Comparison of ENCODE assay signal across 8 mouse cellular contexts in genomic region chr5:44101231-44102110, GRCm38 (mm10). TPM values are rescaled to one million over a fixed set of nuclear protein-coding genes. Genes with fewer than 3 reads are reported as not detected.
DNase-seq lines count a peak whose midpoint lies in the region; ATAC-seq lines count a peak whose summit lies in the region.

Prom1 (minus strand) TSS chr5:44102032.

- WGBS in intestine, embryonic 15.5 days: 2% methylated on average over 44 of the region's 44 CpGs
- WGBS in limb, embryonic 13.5 days: under 1% methylated on average over 44 of the region's 44 CpGs
- under 1% methylated on average over 44 of the region's 44 CpGs for WGBS in midbrain, embryonic 14.5 days

- DNase-seq in ovary, postnatal 10 days (ENCODE audit: low spot score): peak; percentile 13
- DNase-seq in ovary, adult 18-20 months (ENCODE audit: low spot score): no peak
- peak; percentile 72 for DNase-seq in cerebellum, adult 9-10 months
- DNase-seq in forelimb bud, embryonic 11.5 days (ENCODE audit: low read depth, low spot score): peak; percentile 75
- peak; percentile 74 for DNase-seq in midbrain, embryonic 14.5 days
- no peak for DNase-seq in spleen, postnatal 36 days (ENCODE audit: low spot score in 2 of 2)

- H3K9me3 ChIP-seq in intestine, embryonic 15.5 days: no peaks in the 10 kb centered on the region
- no peaks in the 10 kb centered on the region for H3K9me3 ChIP-seq in limb, embryonic 13.5 days
- H3K9me3 ChIP-seq in midbrain, embryonic 14.5 days (ENCODE audit: control insufficient read depth, low read length): no peaks in the 10 kb centered on the region; the same call in 1 of the 2 replicates

- H3K36me3 ChIP-seq in intestine, embryonic 15.5 days: no peaks in the 10 kb centered on the region
- H3K36me3 ChIP-seq in limb, embryonic 13.5 days: no peaks in the 10 kb centered on the region
- no peaks in the 10 kb centered on the region for H3K36me3 ChIP-seq in midbrain, embryonic 14.5 days (ENCODE audit: control insufficient read depth, insufficient read depth, low read length)

- peak within 1 kb of the TSS; percentile 70 for H3K4me3 ChIP-seq in intestine, embryonic 15.5 days (replicated peaks)
- H3K4me3 ChIP-seq in limb, embryonic 13.5 days: peak within 1 kb of the TSS; percentile 74
- H3K4me3 ChIP-seq in midbrain, embryonic 14.5 days (replicated peaks; ENCODE audit: low read depth, low read length): peak within 1 kb of the TSS; percentile 71

- no peaks in the 10 kb centered on the region for H3K27me3 ChIP-seq in intestine, embryonic 15.5 days (replicated peaks)
- no peaks in the 10 kb centered on the region for H3K27me3 ChIP-seq in limb, embryonic 13.5 days
- H3K27me3 ChIP-seq in midbrain, embryonic 14.5 days (ENCODE audit: control insufficient read depth, insufficient read depth, low read length): no peaks in the 10 kb centered on the region

- peaks cover 7% of the 10 kb centered on the region; the same call in 1 of the 2 replicates for H3K4me1 ChIP-seq in intestine, embryonic 15.5 days (replicated peaks)
- H3K4me1 ChIP-seq in limb, embryonic 13.5 days: peaks cover 46% of the 10 kb centered on the region
- peaks cover 5% of the 10 kb centered on the region; the same call in 1 of the 2 replicates for H3K4me1 ChIP-seq in midbrain, embryonic 14.5 days (ENCODE audit: control insufficient read depth, insufficient read depth, low read length)

- H3K4me2 ChIP-seq in intestine, embryonic 15.5 days (replicated peaks): peak within 1 kb of the TSS; percentile 95
- H3K4me2 ChIP-seq in limb, embryonic 13.5 days (replicated peaks): peak within 1 kb of the TSS; percentile 91
- H3K4me2 ChIP-seq in midbrain, embryonic 14.5 days (ENCODE audit: low read length): peak within 1 kb of the TSS; percentile 97

- H3K9ac ChIP-seq in intestine, embryonic 15.5 days: peak within 1 kb of the TSS; percentile 82
- peak within 1 kb of the TSS; percentile 87 for H3K9ac ChIP-seq in limb, embryonic 13.5 days
- H3K9ac ChIP-seq in midbrain, embryonic 14.5 days (replicated peaks; ENCODE audit: low read length): peak within 1 kb of the TSS; percentile 84

- H3K27ac ChIP-seq in intestine, embryonic 15.5 days: peak within 1 kb of the TSS; percentile 79
- peak within 1 kb of the TSS; percentile 93 for H3K27ac ChIP-seq in limb, embryonic 13.5 days
- peak within 1 kb of the TSS; percentile 89 for H3K27ac ChIP-seq in midbrain, embryonic 14.5 days (replicated peaks; ENCODE audit: low read depth, low read length)

- ATAC-seq in intestine, embryonic 15.5 days: peak; percentile 67
- peak; percentile 46 for ATAC-seq in limb, embryonic 13.5 days (ENCODE audit: low FRiP score, low read depth)
- peak; percentile 69 for ATAC-seq in midbrain, embryonic 14.5 days (ENCODE audit: low FRiP score, low TSS enrichment)

RNA-seq across cellular contexts. Expression of gene Prom1, which starts in this region (rescaled TPM):
- polyA plus RNA-seq in intestine, embryonic 15.5 days (2015; fragmentation: Nextera tagmentation; extraction: Ambion mirVana): 38.2 and 39.6 TPM in 2 replicates
- 57.1 and 62.7 TPM in 2 replicates for polyA plus RNA-seq in limb, embryonic 13.5 days (2015; fragmentation: Nextera tagmentation; extraction: Ambion mirVana)
- polyA plus RNA-seq in midbrain, embryonic 14.5 days (2014; fragmentation: Nextera tagmentation; extraction: Ambion mirVana): 28.0 and 41.8 TPM in 2 replicates

Comparison
In these comparisons a context has a peak if more than half of its experiments do, and no peak if none do; other contexts are left out.
1. DNase-seq: peak in ovary, postnatal 10 days (single experiment), cerebellum, adult 9-10 months (single experiment), forelimb bud, embryonic 11.5 days (single experiment) and midbrain, embryonic 14.5 days (single experiment); none in ovary, adult 18-20 months (single experiment) and spleen, postnatal 36 days (0 of 2).
2. Peak in every context shown above with its lines, with median percentiles within 50 percentile points of each other: ATAC-seq, H3K27ac ChIP-seq, H3K4me2 ChIP-seq, H3K4me3 ChIP-seq and H3K9ac ChIP-seq.